ENCODE assay signal across 22 mouse cellular contexts in the genomic region with DNA sequence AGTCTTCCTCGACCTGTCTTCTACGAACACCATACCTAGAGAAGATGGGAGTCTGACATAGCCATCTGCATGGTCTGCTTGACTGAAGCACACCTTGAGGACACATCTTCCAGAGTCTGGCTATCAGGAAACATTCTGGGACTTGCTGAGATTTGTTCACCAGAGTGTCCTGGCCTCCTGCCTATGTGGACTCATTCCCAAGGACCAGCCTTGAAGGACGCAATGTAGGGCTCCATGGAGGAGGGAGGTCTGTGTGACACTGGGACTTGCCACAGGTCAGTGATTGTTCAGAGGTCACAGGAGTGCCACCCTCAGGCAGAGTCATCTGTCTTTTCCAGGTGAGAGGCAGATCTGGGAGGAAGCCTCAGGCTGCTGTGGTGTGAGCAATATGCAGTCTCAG. TPM values are rescaled to one million over a fixed set of nuclear protein-coding genes. Genes with fewer than 3 reads are reported as not detected.
DNase-seq lines count a peak whose midpoint lies in the region; ATAC-seq and TF ChIP-seq lines count a peak whose summit lies in the region.
"Had no signal": no experiment of that assay in that cellular context is flagged by ENCODE, and none has a peak within 500 bp of the region (broad histone marks: within the 10 kb centered on the region; RNA-seq: fewer than 3 reads in every experiment).

No protein-coding gene starts in this region.

- H3K27ac ChIP-seq in kidney, adult 2 months (ENCODE audit: insufficient read depth, low read depth, low read length) = peak overlapping the region; percentile 85
- H3K27ac ChIP-seq in kidney, embryonic 14.5 days (ENCODE audit: low read depth, low read length) = no peak overlapping the region
- H3K27ac ChIP-seq: embryonic facial prominence, embryonic 15.5 days; forebrain, embryonic 10.5 days; gastrocnemius, adult 2 months; heart, embryonic 10.5 days; hindbrain, embryonic 15.5 days had no signal

- no peak overlapping the region; the same call in 1 of the 2 replicates for H3K9ac ChIP-seq in kidney, embryonic 14.5 days (ENCODE audit: low read depth, low read length)
- H3K9ac ChIP-seq: embryonic facial prominence, embryonic 15.5 days; hindbrain, embryonic 15.5 days had no signal

- 91% methylated on average over 3 of the region's 3 CpGs for WGBS in kidney, adult 2 months
- 88% methylated on average over 3 of the region's 3 CpGs for WGBS in kidney, embryonic 14.5 days

- DNase-seq in kidney, adult 2 months = peak; percentile 57
- peak; percentile 26 for DNase-seq in ovary, postnatal 36 days (ENCODE audit: low spot score)
- no peak for DNase-seq in ovary, postnatal 14 days (ENCODE audit: low spot score)
- DNase-seq in adrenal gland, postnatal 14 days = peak; percentile 77
- no peak for DNase-seq in thymus, postnatal 25 days
- DNase-seq: cerebellum, adult 11 months; cerebellum, adult 8-10 months; cerebellum, postnatal 14 days; embryo, embryonic 11 days; gastrocnemius, adult 2 months; gastrocnemius, postnatal 36 days; heart, adult 18-20 months had no signal

- no peak overlapping the region for H3K4me2 ChIP-seq in kidney, embryonic 14.5 days (replicated peaks; ENCODE audit: low read depth, low read length)
- H3K4me2 ChIP-seq: embryonic facial prominence, embryonic 15.5 days; hindbrain, embryonic 15.5 days had no signal

- TF ChIP-seq POLR2A in kidney, adult 2 months (IDR thresholded peaks at IDR 0.05; ENCODE audit: low read depth, low read length) = no peak

- H3K4me3 ChIP-seq in kidney, adult 2 months (ENCODE audit: insufficient read depth, low read depth, low read length) = no peak overlapping the region
- H3K4me3 ChIP-seq in kidney, embryonic 14.5 days (ENCODE audit: low read length) = no peak overlapping the region
- H3K4me3 ChIP-seq: embryonic facial prominence, embryonic 15.5 days; erythroblast, embryonic 14.5 days; forebrain, embryonic 10.5 days; gastrocnemius, adult 2 months; heart, embryonic 10.5 days; hindbrain, embryonic 15.5 days had no signal

- no peaks in the 10 kb centered on the region for H3K27me3 ChIP-seq in kidney, adult 2 months (replicated peaks; ENCODE audit: control insufficient read depth, insufficient read depth, low read length)
- H3K27me3 ChIP-seq in kidney, embryonic 14.5 days (ENCODE audit: control insufficient read depth, insufficient read depth, low read length) = no peaks in the 10 kb centered on the region
- H3K27me3 ChIP-seq: embryonic facial prominence, embryonic 15.5 days; hindbrain, embryonic 15.5 days; Patski had no signal

- ATAC-seq in kidney, embryonic 14.5 days (ENCODE audit: low FRiP score, low TSS enrichment) = no peak
- ATAC-seq in megakaryocyte-erythroid progenitor cell, adult 5-6 weeks (replicated peaks; ENCODE audit: low FRiP score, low TSS enrichment, poor library complexity, severe bottlenecking) = no peak
- ATAC-seq: activated CD4-positive, CD25-positive, alpha-beta regulatory T cell, adult 4 months; forebrain, embryonic 14.5 days; Patski had no signal

- H3K9me3 ChIP-seq in kidney, embryonic 14.5 days (ENCODE audit: control insufficient read depth, low read length) = 0 out of 2 replicates have a peak, but pooled peaks cover 3% of the 10 kb centered on the region
- H3K9me3 ChIP-seq: hindbrain, embryonic 15.5 days had no signal

- TF ChIP-seq CTCF in kidney, adult 2 months (conservative IDR thresholded peaks at IDR 0.05; ENCODE audit: insufficient read depth, insufficient read length, low read depth, low read length) = no peak

- peaks cover 16% of the 10 kb centered on the region; the same call in 1 of the 2 replicates for H3K4me1 ChIP-seq in kidney, adult 2 months (ENCODE audit: control insufficient read depth, insufficient read depth, low read length)
- H3K4me1 ChIP-seq in kidney, embryonic 14.5 days (ENCODE audit: control insufficient read depth, insufficient read depth, low read length) = 0 out of 2 replicates have a peak, but pooled peaks cover 4% of the 10 kb centered on the region
- H3K4me1 ChIP-seq: embryonic facial prominence, embryonic 15.5 days; forebrain, embryonic 10.5 days; hindbrain, embryonic 15.5 days had no signal

- no peaks in the 10 kb centered on the region for H3K36me3 ChIP-seq in kidney, adult 2 months (ENCODE audit: control insufficient read depth, insufficient read depth, low read length)
- no peaks in the 10 kb centered on the region for H3K36me3 ChIP-seq in kidney, embryonic 14.5 days (ENCODE audit: control insufficient read depth, insufficient read depth, low read length)
- H3K36me3 ChIP-seq: embryonic facial prominence, embryonic 15.5 days; forebrain, embryonic 10.5 days; heart, embryonic 10.5 days; hindbrain, embryonic 15.5 days had no signal

RNA-seq across cellular contexts. Expression of a gene that starts 8.6 kb away (rescaled TPM):
- 176 and 271 TPM in 2 replicates for polyA plus RNA-seq in kidney, adult 2 months (2012; rRNA removed)
- polyA plus RNA-seq in kidney, embryonic 14.5 days (2014; fragmentation: Nextera tagmentation; extraction: Ambion mirVana) = 16.8 and 18.5 TPM in 2 replicates
- 66.9 and 72.1 TPM in 2 replicates for total RNA-seq in adrenal gland, postnatal 14 days (2021)
- 3.5 and 14.1 TPM in 2 replicates for total RNA-seq in megakaryocyte-erythroid progenitor cell, adult 5-6 weeks (2014; fragmentation: Nextera tagmentation)
- 5.5 TPM in 2 replicates for total RNA-seq in megakaryocyte-erythroid progenitor cell, adult 5-6 weeks (2017)

Comparison
In these comparisons a context has a peak if more than half of its experiments do, and no peak if none do; other contexts are left out.
1. DNase-seq: peak in kidney, adult 2 months (single experiment), ovary, postnatal 36 days (single experiment) and adrenal gland, postnatal 14 days (single experiment); none in ovary, postnatal 14 days (single experiment) and thymus, postnatal 25 days (single experiment).